Mouse (Mus musculus) heart, postnatal 14 days (tissue): Measurements from ENCODE around the gene Ldhc. TPM values are rescaled to one million over a fixed set of nuclear protein-coding genes. Genes with fewer than 3 reads are reported as not detected.
A peak's percentile ranks its signal among the peaks of the same experiment; 100 is the strongest.
"Not testable (repeated sequence)": the region's sequence is repeated elsewhere in the genome, so short reads cannot be mapped to it uniquely, and the experiment has no call there.

ENCODE experiments used
- DNase-seq, 2 experiments: peaks; one replicate each; pipeline ENCODE4 v3.0.0; 2021 to 2022
- intact Hi-C: fragments of 180-260 bp; cut with DNase I; formaldehyde crosslinking; loops from one replicate; pipeline ENCODE4 v1.15.1; 2025
- long read RNA-seq, 2 experiments: library from polyadenylated mRNA; stranded (forward); transcript quantifications; one replicate each; pipeline ENCODE4 v2.0.0; 2021
- total RNA-seq, 2 experiments: library from RNA; stranded (reverse); gene quantifications; 2 replicates each; pipeline ENCODE4 v1.2.3; 2021

Gene Ldhc
- total RNA-seq = not detected
- long read RNA-seq, experiment 1 = 0 reads
- long read RNA-seq, experiment 2 = 0 reads

GRCm38 (mm10) chr7:46860996-46861395 is at the start of gene Ldhc:
Gene Ldhc, plus strand, starts transcription at chr7:46861203.
- no peak for DNase-seq
- intact Hi-C loops = no loop called here

- no peak for DNase-seq
- intact Hi-C loops = no loop called here
Observed at GRCm38 (mm10) chr7:46814012-46814411, 47.0 kb upstream of the Ldhc start.

- DNase-seq, intact Hi-C loops: not testable (repeated sequence)
Observed at GRCm38 (mm10) chr7:46820876-46821632, 39.9 kb upstream of the Ldhc start.

GRCm38 (mm10) chr7:46827046-46827802 is 33.8 kb upstream of the Ldhc start:
- intact Hi-C loops = no loop called here
- peak in 1 of 2 experiments; percentile 19 for DNase-seq

- intact Hi-C loops = no loop called here
- no peak for DNase-seq
Observed at GRCm38 (mm10) chr7:46827803-46828184, 33.2 kb upstream of the Ldhc start.

- DNase-seq = no peak
- intact Hi-C loops = no loop called here
Observed at GRCm38 (mm10) chr7:46829911-46830310, 31.1 kb upstream of the Ldhc start.

GRCm38 (mm10) chr7:46830799-46831590 is 30.0 kb upstream of the Ldhc start:
- intact Hi-C loops = no loop called here
- peak in 1 of 2 experiments; percentile 27 for DNase-seq

GRCm38 (mm10) chr7:46831693-46832092 is 29.3 kb upstream of the Ldhc start:
- no peak for DNase-seq
- intact Hi-C loops = no loop called here

GRCm38 (mm10) chr7:46832112-46832810 is 28.7 kb upstream of the Ldhc start:
- intact Hi-C loops, DNase-seq: not testable (repeated sequence)

GRCm38 (mm10) chr7:46833266-46833665 is 27.7 kb upstream of the Ldhc start:
- DNase-seq = peak; percentile 19 to 20

GRCm38 (mm10) chr7:46833670-46834255 is 27.2 kb upstream of the Ldhc start:
- no peak for DNase-seq
- intact Hi-C loops = no loop called here

More at GRCm38 (mm10) chr7:46833266-46833665, 27.7 kb upstream of the Ldhc start:
- intact Hi-C loops = no loop called here

GRCm38 (mm10) chr7:46834994-46835610 is 25.9 kb upstream of the Ldhc start:
- intact Hi-C loops = no loop called here
- no peak for DNase-seq

GRCm38 (mm10) chr7:46836357-46836756 is 24.6 kb upstream of the Ldhc start:
- DNase-seq = no peak
- intact Hi-C loops = no loop called here

GRCm38 (mm10) chr7:46837073-46837472 is 23.9 kb upstream of the Ldhc start:
- intact Hi-C loops = no loop called here
- DNase-seq = no peak

GRCm38 (mm10) chr7:46838104-46838671 is 22.8 kb upstream of the Ldhc start:
- peak; percentile 48 to 53 for DNase-seq
- intact Hi-C loops = no loop called here

- DNase-seq = peak; percentile 60 to 77
- intact Hi-C loops = no loop called here
Observed at GRCm38 (mm10) chr7:46838891-46839302, 22.1 kb upstream of the Ldhc start.

- DNase-seq = peak in 1 of 2 experiments; percentile 22
- intact Hi-C loops = no loop called here
Observed at GRCm38 (mm10) chr7:46839446-46839845, 21.6 kb upstream of the Ldhc start.

GRCm38 (mm10) chr7:46839861-46840260 is 21.1 kb upstream of the Ldhc start:
- intact Hi-C loops = no loop called here
- DNase-seq = no peak

GRCm38 (mm10) chr7:46840326-46840725 is 20.7 kb upstream of the Ldhc start:
- no peak for DNase-seq
- intact Hi-C loops = no loop called here
